Mouse (Mus musculus) embryo, embryonic 11.5 days (tissue): ENCODE measurements around the gene Nat8f2.
"Not testable (repeated sequence)": the region's sequence is repeated elsewhere in the genome, so short reads cannot be mapped to it uniquely, and the experiment has no call there.

Experiments
- DNase-seq: peaks from one replicate; pipeline ENCODE4 v3.0.0-alpha.2; 2012; ENCODE audit warnings: low read depth, low spot score

Gene Nat8f2

DNA sequence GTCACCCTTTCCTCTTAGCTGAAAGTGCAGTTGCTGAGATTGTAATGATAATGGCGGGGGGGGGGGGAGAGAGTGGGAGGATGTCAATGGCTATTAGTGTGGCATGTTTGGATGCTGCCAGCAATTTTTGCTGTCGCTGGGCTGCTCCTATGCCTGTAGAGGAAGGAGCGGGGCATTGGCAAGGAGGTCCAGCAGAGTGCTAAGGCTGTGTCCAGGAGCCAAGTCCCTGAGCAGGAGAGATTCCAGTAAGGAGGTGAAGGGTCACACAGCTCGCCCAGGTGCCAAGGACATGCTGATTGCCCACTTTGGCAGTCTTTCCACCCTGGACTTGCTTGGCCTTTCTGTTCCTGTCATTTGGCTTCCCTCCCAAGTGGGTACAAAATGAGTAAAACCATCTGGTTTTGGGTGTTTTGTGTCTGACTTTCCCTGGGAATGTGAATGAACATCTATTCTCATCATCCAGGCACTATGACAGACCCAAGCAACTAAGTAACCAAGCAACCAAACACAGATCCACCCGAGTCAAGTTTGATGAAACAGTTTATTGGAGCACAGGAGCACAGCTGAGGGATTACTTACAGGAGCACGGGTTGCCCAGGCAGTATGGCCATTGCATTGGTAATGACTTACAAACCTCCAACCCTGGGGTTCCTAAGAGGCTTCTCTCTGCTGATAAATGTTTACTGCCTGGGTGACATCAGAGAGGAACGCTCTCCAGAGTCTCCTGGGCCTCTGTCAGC, 3.9 kb downstream of the Nat8f2 start:
- DNase-seq = not testable (repeated sequence)

DNA sequence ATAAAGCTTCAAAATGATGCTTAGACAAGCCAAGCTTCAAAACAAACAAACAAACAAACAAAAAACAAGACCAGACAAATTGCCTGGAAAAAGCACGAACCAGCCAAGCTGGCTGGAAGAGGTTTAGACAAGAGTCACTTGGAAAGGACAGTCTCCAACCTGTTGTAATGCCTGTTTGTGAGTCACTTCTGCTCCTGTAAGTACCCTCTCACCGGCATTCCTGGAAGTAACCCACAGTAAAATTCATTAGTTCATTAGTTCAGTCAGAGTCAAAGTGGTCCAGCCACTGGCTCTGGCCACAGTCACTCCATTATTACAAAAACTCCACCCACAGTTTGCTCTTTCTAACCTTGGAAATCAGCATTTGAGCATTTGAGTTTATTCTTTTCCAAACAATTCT, 5.1 kb downstream of the Nat8f2 start:
- DNase-seq = no peak

DNA sequence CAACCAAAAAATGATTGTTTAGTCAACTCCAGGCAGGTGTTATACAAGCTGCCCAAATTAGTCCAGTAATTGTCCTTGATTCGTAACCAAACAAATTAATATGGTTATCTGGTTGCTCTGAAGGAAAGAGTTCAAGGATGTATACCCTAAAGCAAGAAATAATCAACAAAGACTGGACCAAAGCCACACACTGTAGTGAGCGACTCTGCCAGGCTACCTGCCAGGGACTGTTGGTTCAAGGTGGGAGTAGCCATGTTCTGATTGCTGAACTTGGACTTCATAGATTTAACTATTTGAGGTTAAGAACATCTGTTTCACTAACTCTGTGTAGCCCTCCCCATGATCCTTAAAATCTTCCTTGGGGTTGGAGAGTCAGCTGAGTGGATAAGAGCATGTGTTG, 5.8 kb downstream of the Nat8f2 start:
- DNase-seq = no peak

DNA sequence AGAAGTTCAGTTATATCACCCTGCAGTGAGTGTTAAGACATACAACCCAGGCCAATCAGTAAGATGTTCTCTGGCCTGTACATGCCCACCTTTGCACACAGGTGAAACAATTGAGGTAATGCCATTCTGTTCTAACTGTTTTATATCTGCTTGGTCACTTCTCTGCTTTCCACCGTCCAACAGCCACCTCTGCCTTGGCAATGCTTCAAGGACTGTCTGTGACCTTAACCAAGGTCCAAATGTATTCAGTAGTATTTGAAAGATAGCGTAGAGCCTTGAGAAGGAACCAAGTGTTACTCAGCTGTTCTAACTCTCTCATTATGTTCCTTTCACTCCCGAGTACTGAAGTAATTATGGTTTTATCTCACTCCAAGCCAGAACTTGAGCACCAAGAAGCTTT, 6.4 kb downstream of the Nat8f2 start:
- DNase-seq = no peak

DNA sequence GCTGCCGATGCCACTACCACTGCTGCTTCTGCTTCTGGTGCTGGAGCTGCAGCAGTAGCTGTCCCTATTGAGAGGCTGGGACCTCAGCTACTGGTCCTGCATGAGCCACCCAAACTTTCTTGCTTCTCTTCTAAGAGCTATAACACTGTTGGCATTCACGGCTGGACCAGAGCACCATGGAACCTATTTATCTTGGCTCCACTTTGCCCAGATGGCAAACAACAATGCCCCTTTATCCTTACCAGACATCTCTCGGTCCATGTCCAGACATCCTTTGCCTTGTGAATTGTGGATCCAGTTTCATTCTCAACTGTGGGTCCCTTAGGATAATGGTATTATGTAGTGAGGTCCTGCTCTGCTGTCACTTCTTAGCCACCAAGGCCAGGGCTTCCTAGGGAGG, 7.7 kb downstream of the Nat8f2 start:
- DNase-seq = no peak

DNA sequence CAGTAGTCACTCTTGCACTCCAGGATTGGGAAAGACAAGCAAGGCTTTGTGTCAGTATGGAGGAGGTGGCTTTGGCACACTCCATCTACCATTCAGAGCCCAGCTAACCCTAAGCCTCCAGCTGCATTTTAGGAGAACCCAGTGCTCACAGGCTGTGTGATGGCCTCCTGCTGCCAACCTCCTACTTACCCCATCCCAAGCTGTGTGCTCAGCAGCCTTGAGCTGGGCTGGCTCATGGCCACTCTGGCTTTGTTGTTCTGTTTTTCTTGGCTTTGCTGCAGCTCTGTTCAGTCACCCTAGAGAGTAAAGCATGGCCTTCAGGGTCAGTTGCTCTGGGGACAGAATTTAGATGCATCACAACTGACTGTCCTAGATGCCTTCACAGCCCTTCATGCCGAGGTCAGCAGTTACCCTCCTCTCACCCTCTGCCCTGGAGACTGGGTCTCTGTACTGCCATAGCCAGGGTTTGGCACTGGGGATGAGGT, 12.7 kb downstream of the Nat8f2 start:
- no peak for DNase-seq

DNA sequence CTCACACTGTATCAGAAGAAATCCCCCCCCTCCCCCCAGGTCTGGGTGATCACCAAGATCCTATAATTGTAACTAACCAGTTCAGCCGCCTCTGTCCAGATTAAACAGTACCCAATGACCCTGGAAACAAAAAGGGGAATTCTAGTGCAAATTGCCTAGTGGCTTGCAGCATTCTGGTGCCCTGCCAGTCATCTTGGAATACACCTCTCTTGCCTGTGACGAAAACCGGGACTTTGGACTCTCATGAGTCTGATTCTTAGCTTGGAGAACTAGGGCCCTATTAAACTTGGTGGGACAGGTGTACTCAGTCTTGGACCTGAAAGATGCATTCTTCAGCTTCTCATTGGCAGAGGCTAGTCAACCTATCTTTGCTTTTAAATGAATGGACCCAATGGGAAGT, 15.5 kb downstream of the Nat8f2 start:
- DNase-seq = no peak

DNA sequence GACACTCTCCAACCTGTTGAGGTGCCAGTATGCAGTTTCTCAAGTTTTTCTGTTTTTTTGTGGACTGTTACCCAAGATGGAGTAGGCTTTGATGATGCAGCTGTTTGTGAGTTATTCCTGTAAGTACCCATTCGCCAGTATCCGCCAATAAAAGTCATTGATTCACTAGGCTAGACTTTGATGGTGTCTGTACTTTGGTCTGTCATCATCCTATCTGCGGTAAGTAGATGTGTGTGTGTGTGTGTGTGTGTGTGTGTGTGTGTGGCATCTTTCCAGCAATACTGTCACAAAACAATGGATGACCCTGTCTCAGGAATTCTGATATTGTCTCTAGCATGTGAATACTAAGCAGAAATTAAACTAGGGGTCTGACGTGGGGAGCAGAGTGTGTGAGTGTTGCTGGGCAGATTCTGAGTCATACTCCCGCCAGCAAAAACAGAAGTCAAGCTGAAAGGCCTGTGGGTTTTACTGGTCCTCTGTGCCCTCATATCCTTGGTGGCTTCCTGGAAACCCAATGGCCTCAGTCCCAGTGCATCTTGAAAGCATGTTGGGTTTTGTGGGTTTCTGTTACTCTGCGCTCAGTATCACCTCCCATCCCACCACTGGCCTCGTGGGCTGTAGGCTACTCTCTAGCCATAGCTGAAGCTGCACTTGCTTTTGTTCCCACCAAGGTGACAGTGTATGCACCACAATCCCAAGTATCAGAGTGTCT, 17.7 kb downstream of the Nat8f2 start:
- no peak for DNase-seq

DNA sequence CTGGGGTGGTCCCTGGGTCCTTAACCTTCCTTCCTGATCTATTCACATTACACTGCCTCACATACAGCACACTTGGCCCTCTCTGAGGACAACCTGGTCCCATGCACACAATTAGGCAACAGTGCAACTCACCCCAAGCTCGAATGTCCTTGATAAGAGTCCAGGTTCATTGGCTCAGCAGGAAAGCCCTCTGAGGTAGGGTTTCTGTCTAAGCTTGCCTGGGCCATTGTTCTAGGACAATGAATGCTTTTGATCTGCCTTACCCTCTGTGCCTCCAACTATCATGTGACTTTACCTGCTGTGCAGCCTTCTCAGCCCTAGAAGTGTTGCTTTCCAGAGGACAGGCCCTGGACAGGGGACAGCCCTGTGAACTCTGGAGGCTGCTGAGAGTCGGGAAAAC, 19.7 kb downstream of the Nat8f2 start:
- no peak for DNase-seq

DNA sequence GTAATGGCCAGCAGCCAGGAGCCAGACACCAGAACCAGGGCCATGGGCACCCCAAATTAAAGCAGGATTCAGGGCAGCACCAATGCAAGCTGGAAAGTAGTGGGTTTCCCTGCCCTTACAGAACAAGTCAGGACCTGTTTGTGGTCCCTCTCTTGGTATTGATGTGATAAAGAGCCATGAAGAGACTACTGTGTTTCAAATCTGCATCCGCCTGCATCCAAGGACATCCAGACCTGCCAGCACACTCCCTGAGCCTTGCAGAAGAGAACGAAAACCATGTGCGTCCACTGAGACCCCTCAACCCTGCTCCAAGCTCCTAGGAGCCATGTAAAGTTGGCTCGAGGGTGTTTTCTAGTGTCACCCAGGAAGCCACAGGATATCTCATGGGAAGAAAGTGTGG, 20.8 kb downstream of the Nat8f2 start:
- DNase-seq = no peak

DNA sequence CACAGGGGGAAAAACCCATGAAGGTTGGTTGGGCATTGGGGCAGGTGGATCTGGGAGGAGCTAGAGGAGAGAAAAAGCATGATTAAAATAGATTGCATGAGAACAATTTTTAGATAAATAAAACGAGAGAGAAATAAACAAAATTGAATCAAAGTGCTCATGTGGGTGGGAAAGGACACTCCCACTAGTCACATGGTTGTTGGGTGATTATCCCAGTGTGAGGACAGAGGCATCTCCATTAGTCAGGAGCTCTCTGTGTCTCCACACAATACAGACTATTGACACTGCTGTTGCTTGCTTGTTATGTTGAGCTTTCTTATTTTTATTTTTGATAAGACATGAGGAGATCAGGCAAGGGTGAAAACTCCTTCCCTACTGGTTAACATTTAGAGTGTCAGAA, 22.0 kb downstream of the Nat8f2 start:
- DNase-seq = no peak

DNA sequence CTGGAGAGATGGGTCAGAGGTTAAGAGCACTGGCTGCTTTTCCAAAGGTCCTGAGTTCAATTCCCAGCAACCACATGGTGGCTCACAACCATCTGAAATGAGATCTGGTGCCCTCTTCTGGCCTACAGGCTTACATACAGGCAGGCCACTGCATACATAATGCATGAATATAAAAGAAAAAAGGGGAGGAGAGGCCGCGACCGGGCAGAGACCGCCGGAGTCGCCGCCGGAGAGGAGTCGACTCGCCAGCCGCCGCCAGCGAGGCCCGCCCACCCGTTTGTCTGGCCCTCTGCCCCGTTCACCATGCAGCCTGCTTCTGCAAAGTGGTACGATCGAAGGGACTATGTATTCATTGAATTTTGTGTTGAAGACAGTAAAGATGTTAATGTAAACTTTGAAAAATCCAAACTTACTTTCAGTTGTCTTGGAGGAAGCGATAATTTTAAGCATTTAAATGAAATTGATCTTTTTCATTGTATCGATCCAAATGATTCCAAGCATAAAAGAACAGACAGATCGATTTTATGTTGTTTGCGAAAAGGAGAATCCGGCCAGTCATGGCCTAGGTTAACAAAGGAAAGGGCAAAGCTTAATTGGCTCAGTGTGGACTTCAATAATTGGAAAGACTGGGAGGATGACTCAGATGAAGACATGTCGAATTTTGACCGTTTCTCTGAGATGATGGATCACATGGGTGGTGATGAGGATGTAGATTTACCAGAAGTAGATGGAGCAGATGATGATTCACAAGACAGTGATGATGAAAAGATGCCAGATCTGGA, 25.1 kb downstream of the Nat8f2 start:
- DNase-seq = not testable (repeated sequence)

DNA sequence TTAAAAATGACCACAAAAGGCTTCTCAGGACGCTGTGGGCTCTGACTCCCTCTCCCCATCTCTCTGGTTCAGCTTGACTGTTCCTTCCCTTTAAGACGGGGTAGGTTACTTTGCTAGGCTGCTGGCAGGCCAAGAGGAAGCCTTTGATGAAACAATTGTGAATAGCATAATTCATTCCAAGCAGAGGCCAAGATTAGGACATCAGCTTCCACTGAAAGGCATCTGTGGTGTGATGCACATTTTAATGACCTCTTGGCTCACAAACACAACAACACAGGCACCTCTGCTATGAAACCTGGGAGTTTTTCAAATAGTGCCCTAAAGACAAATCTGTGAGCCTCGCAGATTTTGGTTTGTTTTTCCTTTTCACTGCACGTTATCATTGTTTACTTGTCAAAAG, 29.0 kb downstream of the Nat8f2 start:
- DNase-seq = no peak

DNA sequence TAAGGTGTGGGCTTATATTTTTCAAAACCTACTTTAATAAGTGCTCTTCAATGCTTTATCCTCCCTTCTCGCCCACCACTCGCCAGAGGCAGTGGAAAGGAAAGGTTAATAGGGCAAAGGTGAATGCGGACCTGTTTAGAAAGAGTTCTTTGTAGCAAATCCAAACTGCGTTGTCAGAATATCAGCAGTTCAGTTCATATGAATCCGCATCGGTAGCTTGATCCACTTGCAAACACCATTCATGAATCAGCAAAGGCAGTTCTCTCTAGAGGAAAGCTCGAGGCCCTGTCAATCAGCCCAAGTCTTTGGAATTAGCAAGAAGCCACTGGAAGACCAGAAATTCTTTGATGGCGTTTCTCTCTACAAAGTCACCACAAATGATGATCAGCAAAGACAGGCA, 30.3 kb downstream of the Nat8f2 start:
- no peak for DNase-seq

DNA sequence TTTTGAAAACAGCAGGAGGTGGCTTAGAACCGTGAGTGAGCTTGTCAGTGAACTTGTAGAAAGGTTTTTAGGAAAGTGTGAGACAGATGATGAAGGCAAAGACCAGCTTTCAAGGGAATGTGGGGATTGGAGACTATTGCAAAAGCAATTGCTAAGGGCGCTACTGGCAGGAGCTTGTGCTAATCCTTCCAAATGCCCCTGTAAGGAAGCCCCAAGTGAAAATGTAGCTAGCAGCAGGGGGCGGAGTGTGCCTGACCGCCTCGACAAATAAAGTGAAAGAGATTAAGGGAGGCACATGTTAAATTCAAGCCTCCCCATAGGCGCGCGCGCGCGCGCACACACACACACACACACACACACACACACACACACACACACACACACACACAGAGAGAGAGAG, 31.7 kb downstream of the Nat8f2 start:
- not testable (repeated sequence) for DNase-seq

DNA sequence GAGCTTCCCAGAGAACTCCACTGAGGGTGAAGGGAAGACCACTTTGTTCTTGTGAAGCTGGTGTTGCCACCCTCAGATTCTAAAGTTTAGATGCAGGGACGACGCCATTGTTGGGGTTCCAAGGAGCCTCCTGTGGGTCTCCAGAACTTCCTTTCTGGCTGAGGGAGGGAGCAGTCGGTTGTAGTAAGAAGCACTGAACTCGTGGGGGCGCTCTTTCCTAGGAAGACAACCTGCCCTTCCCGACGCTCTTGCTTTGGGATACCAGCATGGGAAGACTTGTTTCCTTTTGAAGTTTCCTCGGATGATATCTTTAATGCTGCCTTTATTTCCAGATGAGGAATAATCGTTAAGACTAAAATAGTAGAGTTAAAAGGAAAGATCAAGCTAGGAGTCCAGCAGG, 32.1 kb downstream of the Nat8f2 start:
- DNase-seq = not testable (repeated sequence)

DNA sequence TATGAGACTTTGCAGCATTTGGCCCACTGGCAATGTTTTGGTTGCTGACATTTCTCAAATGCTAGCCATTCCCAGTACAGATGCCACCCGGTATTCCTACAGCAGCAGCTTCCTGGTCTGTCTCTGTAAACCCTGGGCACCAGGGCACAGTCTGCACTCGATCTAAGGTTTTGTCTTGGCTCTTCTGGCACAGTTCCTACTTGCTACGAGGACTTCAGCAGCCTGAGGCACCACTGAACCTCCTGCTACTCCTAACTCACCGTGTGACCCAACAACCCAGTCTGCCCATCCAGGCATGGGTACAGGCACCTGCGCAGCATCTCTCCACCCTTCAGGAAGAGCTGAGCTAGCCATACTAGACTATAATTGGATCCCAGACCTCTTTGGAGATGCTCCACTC, 32.9 kb downstream of the Nat8f2 start:
- not testable (repeated sequence) for DNase-seq

DNA sequence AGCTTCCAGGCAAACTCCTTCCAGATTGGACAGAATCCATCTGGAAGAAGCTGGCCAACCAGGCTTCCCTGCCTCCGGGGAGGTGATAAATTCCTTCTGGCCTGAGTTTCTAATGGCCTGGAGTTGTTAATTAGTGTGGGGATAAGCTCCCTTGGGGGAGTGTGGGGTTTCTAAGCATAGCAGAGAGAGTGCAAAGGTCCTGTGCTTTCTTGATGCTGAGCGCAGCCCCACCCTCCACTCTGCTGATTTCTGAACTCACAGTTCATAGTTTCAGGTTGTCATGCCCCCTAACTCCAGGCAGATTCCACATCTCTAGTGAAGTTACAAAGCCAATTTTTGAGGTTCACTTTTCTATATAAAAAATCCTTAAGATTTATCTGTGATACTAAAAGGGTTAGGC, 33.9 kb downstream of the Nat8f2 start:
- not testable (repeated sequence) for DNase-seq

DNA sequence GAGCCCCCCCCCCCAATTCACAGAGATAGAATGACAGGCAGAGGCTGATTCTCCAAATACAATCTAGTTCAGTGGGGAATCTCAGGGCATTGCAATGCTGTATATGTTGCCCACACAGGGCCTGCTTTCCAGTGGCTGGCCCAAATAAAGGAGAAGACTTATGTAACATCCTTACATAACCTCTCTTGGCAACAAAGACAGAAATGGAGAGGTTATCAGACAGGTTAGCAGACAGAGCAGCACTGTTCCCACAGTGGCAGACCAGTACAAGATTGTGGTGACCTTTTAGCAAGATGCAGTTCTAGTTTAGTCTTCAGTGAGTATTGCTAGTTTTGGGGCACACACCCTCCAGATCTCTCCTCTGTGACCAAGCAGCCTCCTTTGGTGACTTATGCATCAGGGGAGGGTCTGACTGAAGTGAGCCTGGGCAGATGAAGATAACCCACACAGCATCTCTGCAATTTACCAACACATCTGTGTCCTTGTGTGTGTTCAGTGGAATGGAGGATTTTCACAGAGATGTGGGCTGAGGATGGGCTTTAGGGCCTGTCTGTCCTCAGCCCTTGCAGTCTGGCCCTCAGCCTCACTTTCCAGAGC, 34.4 kb downstream of the Nat8f2 start:
- not testable (repeated sequence) for DNase-seq

DNA sequence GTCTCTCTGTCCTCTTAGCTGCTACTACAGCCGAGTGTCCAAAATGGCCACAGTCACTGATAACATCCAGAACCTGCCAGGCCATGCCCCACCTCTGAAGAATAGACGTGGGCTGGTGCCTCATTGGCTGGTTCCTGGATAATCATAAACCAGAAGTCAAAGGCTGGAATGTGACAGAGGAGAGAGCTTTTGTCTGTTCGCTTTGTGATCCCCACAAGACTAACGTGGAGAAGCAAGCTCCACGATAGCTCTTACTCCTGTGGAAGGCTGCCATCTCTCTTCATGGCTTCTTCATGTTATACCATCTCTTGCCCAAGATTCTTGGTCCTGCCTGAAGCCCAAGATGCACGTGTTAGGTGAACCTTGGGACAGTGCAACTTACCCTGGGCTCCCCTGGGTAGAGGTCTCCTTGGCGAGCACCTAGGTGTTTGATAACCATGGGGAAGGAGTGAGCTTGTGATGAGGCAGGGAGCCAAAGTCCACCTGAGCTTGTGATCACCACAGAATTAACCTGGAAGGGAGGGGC, 37.1 kb downstream of the Nat8f2 start, which contains the start of gene Nat8:
Nat8 (minus strand) TSS at position 287 of the 526 bp plus-strand sequence.
- DNase-seq = no peak

DNA sequence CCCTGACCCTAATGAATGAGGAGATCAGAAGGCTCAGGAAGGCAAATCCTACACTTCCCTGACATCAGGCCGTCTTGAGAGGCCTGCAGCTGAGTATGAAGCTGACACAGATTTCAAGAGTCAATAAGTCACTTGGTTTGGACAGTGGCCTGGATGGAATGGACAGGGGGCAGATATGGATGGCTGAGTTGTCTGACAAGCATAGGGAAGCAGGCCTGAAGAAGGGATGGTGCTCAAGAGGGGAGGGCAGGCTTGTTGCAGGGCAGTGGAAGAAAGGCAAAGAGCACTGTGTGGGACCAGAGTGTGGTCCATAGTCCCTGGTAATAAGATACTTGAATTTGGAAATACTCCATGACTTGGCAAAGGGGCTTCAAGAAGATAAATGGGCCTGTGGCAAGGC, 39.5 kb downstream of the Nat8f2 start:
- no peak for DNase-seq

DNA sequence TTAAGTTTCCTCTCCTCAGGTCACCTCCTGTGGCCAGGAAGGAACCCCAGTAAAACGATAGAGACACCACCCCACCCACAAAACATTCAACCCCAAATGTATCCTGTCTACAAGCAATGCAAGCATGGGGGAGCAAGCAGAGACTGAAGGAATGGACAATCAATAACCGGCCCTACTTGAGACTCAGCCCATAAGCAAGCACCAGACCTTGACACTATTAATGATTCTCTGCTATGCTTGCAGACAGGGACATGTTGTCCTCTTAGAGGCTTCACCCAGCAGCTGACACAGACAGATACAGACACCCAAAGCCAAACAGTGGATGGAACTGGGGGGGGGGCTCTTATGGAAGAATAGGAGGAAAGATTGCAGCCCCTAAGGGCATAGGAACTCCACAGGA, 43.1 kb downstream of the Nat8f2 start:
- no peak for DNase-seq
